Mouse (Mus musculus) embryonic fibroblast, embryonic 13.5 days (primary cell): Measurements from ENCODE around the gene Tma7.

ENCODE experiments used
- CTCF ChIP-seq: IDR thresholded peaks from 2 replicates; pipeline ENCODE4 v1.5.1; 2011; ENCODE audit warnings: mild to moderate bottlenecking, control low read depth, low read length, moderate library complexity, borderline replicate concordance; ENCODE audit not compliant: insufficient read depth
- POLR2A ChIP-seq: IDR thresholded peaks from 2 replicates; pipeline ENCODE4 v1.6.1; 2011; ENCODE audit warnings: low read depth, mild to moderate bottlenecking, control low read depth, low read length, moderate library complexity

DNA sequence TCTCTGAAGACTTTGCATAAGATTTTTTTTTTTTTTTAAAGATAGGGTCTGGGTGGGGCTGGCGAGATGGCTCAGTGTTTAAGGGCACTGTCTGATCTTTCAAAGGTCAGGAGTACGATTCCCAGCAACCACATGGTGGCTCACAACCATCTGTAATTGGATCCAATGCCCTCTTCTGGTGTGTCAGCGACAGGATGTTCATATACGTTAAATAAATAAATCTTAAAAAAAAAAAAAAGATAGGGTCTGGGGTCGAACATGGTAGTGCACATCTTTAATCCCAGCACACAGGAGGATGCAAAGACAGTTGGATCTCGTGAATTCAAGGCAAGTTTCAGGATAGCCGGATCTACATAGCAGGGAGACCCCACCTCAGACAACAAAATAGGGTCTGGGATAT lies 33.1 kb downstream of the Tma7 start:
- TF ChIP-seq CTCF (no peak), POLR2A (no peak)
